Mouse (Mus musculus): Measurements from ENCODE around the gene Cep128.

- TF ChIP-seq EP300 (IDR thresholded peaks at IDR 0.05; ENCODE audit: low read depth in 1 of 2, low read length in 2 of 2) (no peak), MAX (IDR thresholded peaks at IDR 0.05; ENCODE audit: low read length) (no peak), CHD2 (IDR thresholded peaks at IDR 0.05; ENCODE audit: low read length) (no peak), CTCF (IDR thresholded peaks at IDR 0.05 in 2 of 3, conservative IDR thresholded peaks at IDR 0.05 in 1 of 3; ENCODE audit: control insufficient read depth in 1 of 3, insufficient read depth in 1 of 3, low read depth in 2 of 3, low read length in 3 of 3, poor library complexity in 1 of 3, severe bottlenecking in 1 of 3) (no peak)
These were observed 69.2 kb downstream of the Cep128 start for GRCm38 (mm10) chr12:91315026-91315425.
